In genomic region chr7:119861335-119862091, GRCm38 (mm10) we compare ENCODE assay signal across 8 mouse cellular contexts. TPM values are rescaled to one million over a fixed set of nuclear protein-coding genes. Genes with fewer than 3 reads are reported as not detected.
DNase-seq lines count a peak whose midpoint lies in the region; ATAC-seq and TF ChIP-seq lines count a peak whose summit lies in the region.

No protein-coding gene starts in this region.

- no peak overlapping the region for H3K4me2 ChIP-seq in intestine, embryonic 15.5 days (replicated peaks)
- peak overlapping the region; percentile 30 for H3K4me2 ChIP-seq in limb, embryonic 13.5 days (replicated peaks)
- H3K4me2 ChIP-seq in midbrain, postnatal 0 days (ENCODE audit: low read depth, low read length, poor library complexity, severe bottlenecking) = no peak overlapping the region

- peak; percentile 79 for ATAC-seq in intestine, embryonic 15.5 days
- ATAC-seq in limb, embryonic 13.5 days (ENCODE audit: low FRiP score, low read depth) = peak; percentile 74
- ATAC-seq in midbrain, postnatal 0 days (ENCODE audit: low FRiP score) = peak; percentile 54; the same call in 1 of the 2 replicates

- TF ChIP-seq CTCF in spleen, adult 2 months (IDR thresholded peaks at IDR 0.05; ENCODE audit: extremely low read depth, insufficient read depth, insufficient read length, insufficient replicate concordance) = no peak
- no peak for TF ChIP-seq CTCF in midbrain, postnatal 0 days (IDR thresholded peaks at IDR 0.05)

- no peak overlapping the region for H3K9ac ChIP-seq in intestine, embryonic 15.5 days
- H3K9ac ChIP-seq in limb, embryonic 13.5 days = peak overlapping the region; percentile 45; the same call in 1 of the 2 replicates
- peak overlapping the region; percentile 25; the same call in 1 of the 2 replicates for H3K9ac ChIP-seq in midbrain, postnatal 0 days (replicated peaks; ENCODE audit: low read length, poor library complexity, severe bottlenecking)

- TF ChIP-seq POLR2A in spleen, adult 2 months (IDR thresholded peaks at IDR 0.05; ENCODE audit: low read depth, low read length) = no peak

- no peak overlapping the region for H3K4me3 ChIP-seq in spleen, adult 2 months (ENCODE audit: extremely low read depth, insufficient read depth, insufficient read length)
- no peak overlapping the region for H3K4me3 ChIP-seq in intestine, embryonic 15.5 days (replicated peaks)
- no peak overlapping the region for H3K4me3 ChIP-seq in limb, embryonic 13.5 days
- no peak overlapping the region for H3K4me3 ChIP-seq in midbrain, postnatal 0 days (ENCODE audit: low read depth, low read length)

- DNase-seq in spleen, adult 2 months (ENCODE audit: low read depth in 1 of 2, low spot score in 2 of 2) = peak; percentile 11 to 27
- DNase-seq in spleen, adult 12 weeks (ENCODE audit: low spot score) = no peak
- DNase-seq in embryo, embryonic 10 days (ENCODE audit: low spot score) = peak; percentile 69
- peak; percentile 36 for DNase-seq in gastrocnemius, postnatal 25 days
- peak; percentile 28 for DNase-seq in midbrain, postnatal 0 days (ENCODE audit: low spot score)
- DNase-seq in thymus, adult 18-20 months = peak; percentile 21 to 26

- no peaks in the 10 kb centered on the region; the same call in 1 of the 2 replicates for H3K4me1 ChIP-seq in spleen, adult 2 months (ENCODE audit: control insufficient read depth, insufficient read depth, insufficient read length)
- peaks cover 8% of the 10 kb centered on the region; the same call in 1 of the 2 replicates for H3K4me1 ChIP-seq in intestine, embryonic 15.5 days (replicated peaks)
- H3K4me1 ChIP-seq in limb, embryonic 13.5 days = peaks cover 16% of the 10 kb centered on the region
- H3K4me1 ChIP-seq in midbrain, postnatal 0 days (ENCODE audit: insufficient read depth, low read length) = peaks cover 5% of the 10 kb centered on the region; the same call in 1 of the 2 replicates

- 39% methylated on average over 6 of the region's 6 CpGs for WGBS in spleen, adult 2 months
- WGBS in intestine, embryonic 15.5 days = 39% methylated on average over 6 of the region's 6 CpGs
- WGBS in limb, embryonic 13.5 days = 32% methylated on average over 6 of the region's 6 CpGs
- WGBS in midbrain, postnatal 0 days = 16% methylated on average over 6 of the region's 6 CpGs

- no peaks in the 10 kb centered on the region for H3K9me3 ChIP-seq in intestine, embryonic 15.5 days
- H3K9me3 ChIP-seq in limb, embryonic 13.5 days = no peaks in the 10 kb centered on the region
- H3K9me3 ChIP-seq in midbrain, postnatal 0 days (ENCODE audit: low read length) = no peaks in the 10 kb centered on the region

- no peaks in the 10 kb centered on the region for H3K27me3 ChIP-seq in spleen, adult 2 months (ENCODE audit: control insufficient read depth, insufficient read depth, low read length)
- no peaks in the 10 kb centered on the region for H3K27me3 ChIP-seq in intestine, embryonic 15.5 days (replicated peaks)
- no peaks in the 10 kb centered on the region for H3K27me3 ChIP-seq in limb, embryonic 13.5 days
- no peaks in the 10 kb centered on the region for H3K27me3 ChIP-seq in midbrain, postnatal 0 days (ENCODE audit: insufficient read depth, low read length)

- H3K36me3 ChIP-seq in spleen, adult 2 months (ENCODE audit: control insufficient read depth, insufficient read depth, low read length) = peaks cover 10% of the 10 kb centered on the region
- peaks cover 10% of the 10 kb centered on the region for H3K36me3 ChIP-seq in intestine, embryonic 15.5 days
- H3K36me3 ChIP-seq in limb, embryonic 13.5 days = peaks cover 37% of the 10 kb centered on the region
- peaks cover 10% of the 10 kb centered on the region; the same call in 1 of the 2 replicates for H3K36me3 ChIP-seq in midbrain, postnatal 0 days (ENCODE audit: insufficient read depth, low read length)

- H3K27ac ChIP-seq in spleen, adult 2 months (ENCODE audit: insufficient read depth, low read length) = no peak overlapping the region
- peak overlapping the region; percentile 45 for H3K27ac ChIP-seq in intestine, embryonic 15.5 days
- peak overlapping the region; percentile 45; the same call in 1 of the 2 replicates for H3K27ac ChIP-seq in limb, embryonic 13.5 days
- H3K27ac ChIP-seq in midbrain, postnatal 0 days (ENCODE audit: low read depth, low read length) = peak overlapping the region; percentile 34; the same call in 1 of the 2 replicates

RNA-seq across cellular contexts. Expression of gene Lyrm1, which starts 34.1 kb away (rescaled TPM):
- 0.49 and 0.80 TPM in 2 replicates for polyA plus RNA-seq in spleen, adult 2 months (2012; rRNA removed)
- total RNA-seq in gastrocnemius, postnatal 25 days (2021) = 1 to 10 TPM; 8.5 to 8.9 TPM
- 8.1 and 9.5 TPM in 2 replicates for polyA plus RNA-seq in intestine, embryonic 15.5 days (2015; fragmentation: Nextera tagmentation; extraction: Ambion mirVana)
- polyA plus RNA-seq in limb, embryonic 13.5 days (2015; fragmentation: Nextera tagmentation; extraction: Ambion mirVana) = 8.6 and 9.1 TPM in 2 replicates
- 5.9 and 12.1 TPM in 2 replicates for total RNA-seq in midbrain, postnatal 0 days (2014; rRNA removed)
- polyA plus RNA-seq in midbrain, postnatal 0 days (2015; fragmentation: Nextera tagmentation; extraction: Ambion mirVana) = 25.5 and 27.4 TPM in 2 replicates

RNA-seq across cellular contexts. Expression of gene Dcun1d3, which starts 34.6 kb away (rescaled TPM):
- 3.1 and 3.8 TPM in 2 replicates for polyA plus RNA-seq in spleen, adult 2 months (2012; rRNA removed)
- total RNA-seq in gastrocnemius, postnatal 25 days (2021) = 10 to 100 TPM; 17.6 to 18.8 TPM
- polyA plus RNA-seq in intestine, embryonic 15.5 days (2015; fragmentation: Nextera tagmentation; extraction: Ambion mirVana) = 10.6 and 11.6 TPM in 2 replicates
- 14.7 and 14.9 TPM in 2 replicates for polyA plus RNA-seq in limb, embryonic 13.5 days (2015; fragmentation: Nextera tagmentation; extraction: Ambion mirVana)
- 14.5 and 14.6 TPM in 2 replicates for total RNA-seq in midbrain, postnatal 0 days (2014; rRNA removed)
- 9.6 and 10.0 TPM in 2 replicates for polyA plus RNA-seq in midbrain, postnatal 0 days (2015; fragmentation: Nextera tagmentation; extraction: Ambion mirVana)
